Mouse (Mus musculus) left cerebral cortex, postnatal 36 days (tissue): Measurements from ENCODE around the gene Ccdc57. TPM values are rescaled to one million over a fixed set of nuclear protein-coding genes. Genes with fewer than 3 reads are reported as not detected.

Experiments used
- DNase-seq, 2 experiments: peaks; one replicate each; pipeline ENCODE4 v3.0.0; 2021 to 2022; ENCODE audit warnings: low spot score in 2 of 2, mixed read lengths in 1 of 2
- intact Hi-C: fragments of 180-260 bp; cut with DNase I; formaldehyde crosslinking; loops from one replicate; pipeline ENCODE4 v1.15.1; 2025
- total RNA-seq, 2 experiments: library from RNA; stranded (reverse); gene quantifications; 2 replicates each; pipeline ENCODE4 v1.2.3; 2021

Gene Ccdc57
- total RNA-seq, 2 experiments from 2014 or later = 6.2 to 10.7 TPM

GRCm38 (mm10) chr11:120955701-120956100, 23.0 kb upstream of the Ccdc57 start:
- intact Hi-C loops = no loop called here
- no peak for DNase-seq

- DNase-seq = no peak
- intact Hi-C loops = no loop called here
Observed at GRCm38 (mm10) chr11:120954936-120955335, 22.3 kb upstream of the Ccdc57 start.

- intact Hi-C loops = no loop called here
- no peak for DNase-seq
Observed at GRCm38 (mm10) chr11:120951731-120952730, 19.4 kb upstream of the Ccdc57 start.

- no peak for DNase-seq
- intact Hi-C loops = no loop called here
Observed at GRCm38 (mm10) chr11:120951237-120951636, 18.6 kb upstream of the Ccdc57 start.

- DNase-seq = peak; percentile 75 to 76
- intact Hi-C loops = no loop called here
Observed at GRCm38 (mm10) chr11:120950281-120951202, 17.9 kb upstream of the Ccdc57 start.

GRCm38 (mm10) chr11:120949863-120950262, 17.2 kb upstream of the Ccdc57 start:
- intact Hi-C loops = no loop called here
- DNase-seq = no peak

- no peak for DNase-seq
- intact Hi-C loops = no loop called here
Observed at GRCm38 (mm10) chr11:120948861-120949851, 16.5 kb upstream of the Ccdc57 start.

GRCm38 (mm10) chr11:120948328-120948727, 15.7 kb upstream of the Ccdc57 start, which contains the start of gene Slc16a3:
Gene Slc16a3, plus strand, starts transcription at chr11:120948480.
- intact Hi-C loops = no loop called here
- no peak for DNase-seq

GRCm38 (mm10) chr11:120945926-120946325, 13.3 kb upstream of the Ccdc57 start:
- intact Hi-C loops = no loop called here
- no peak for DNase-seq

GRCm38 (mm10) chr11:120945266-120945665, 12.6 kb upstream of the Ccdc57 start:
- DNase-seq = no peak

GRCm38 (mm10) chr11:120940959-120941358, 8.3 kb upstream of the Ccdc57 start:
- intact Hi-C loops = no loop called here
- DNase-seq = no peak

More at GRCm38 (mm10) chr11:120945266-120945665, 12.6 kb upstream of the Ccdc57 start:
- intact Hi-C loops = no loop called here

- intact Hi-C loops = no loop called here
- no peak for DNase-seq
Observed at GRCm38 (mm10) chr11:120939712-120940341, 7.2 kb upstream of the Ccdc57 start.

- no peak for DNase-seq
- intact Hi-C loops = no loop called here
Observed at GRCm38 (mm10) chr11:120938795-120939194, 6.1 kb upstream of the Ccdc57 start.

- intact Hi-C loops = no loop called here
- DNase-seq = no peak
Observed at GRCm38 (mm10) chr11:120937976-120938375, 5.3 kb upstream of the Ccdc57 start.

- intact Hi-C loops = no loop called here
- no peak for DNase-seq
Observed at GRCm38 (mm10) chr11:120931479-120931878, 1.2 kb downstream of the Ccdc57 start.

GRCm38 (mm10) chr11:120928468-120928867, 4.2 kb downstream of the Ccdc57 start:
- intact Hi-C loops = no loop called here
- DNase-seq = no peak

GRCm38 (mm10) chr11:120922528-120922927, 10.1 kb downstream of the Ccdc57 start:
- no peak for DNase-seq
- intact Hi-C loops = no loop called here

- DNase-seq = no peak
- intact Hi-C loops = no loop called here
Observed at GRCm38 (mm10) chr11:120917756-120918155, 14.9 kb downstream of the Ccdc57 start.
